Mouse (Mus musculus) cerebellum, postnatal 25 days (tissue): ENCODE results near the gene Mcm9.

ENCODE experiments used
- DNase-seq, 2 experiments: peaks; one replicate each; pipeline ENCODE4 v3.0.0; 2021; ENCODE audit warnings: mixed read lengths in 2 of 2

Mcm9 gene

DNA sequence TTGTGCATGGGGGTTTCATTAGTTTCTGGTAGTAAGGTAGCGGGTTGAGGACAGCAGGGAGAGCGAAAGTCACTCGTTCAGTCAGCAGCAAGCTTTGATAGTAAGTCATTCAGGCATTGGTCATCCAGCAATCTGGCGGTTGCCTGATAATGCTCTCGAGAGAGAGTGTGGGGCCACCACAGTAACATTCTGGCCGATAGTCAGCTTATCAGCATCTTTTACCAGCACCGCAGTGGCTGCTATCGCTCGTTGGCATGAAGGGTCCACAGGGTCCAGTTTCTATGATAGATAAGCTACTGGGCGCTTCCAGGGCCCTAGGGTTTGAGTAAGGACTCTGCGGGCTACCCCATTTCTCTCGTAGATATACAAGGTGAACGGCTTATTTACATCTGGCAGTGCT is 136.3 kb downstream of the Mcm9 start:
- DNase-seq = no peak
